In genomic region chr9:45838434-45839138, GRCm38 (mm10) we compare ENCODE assay signal across 8 mouse cellular contexts. TPM values are rescaled to one million over a fixed set of nuclear protein-coding genes. Genes with fewer than 3 reads are reported as not detected.
A peak's percentile ranks its signal among the peaks of the same experiment; 100 is the strongest.
DNase-seq lines count a peak whose midpoint lies in the region; ATAC-seq and TF ChIP-seq lines count a peak whose summit lies in the region.

Bace1 (plus strand) TSS chr9:45838580.

- H3K9ac ChIP-seq in heart, embryonic 12.5 days: peak within 1 kb of the TSS; percentile 93
- peak within 1 kb of the TSS; percentile 85 for H3K9ac ChIP-seq in midbrain, postnatal 0 days (replicated peaks; ENCODE audit: low read length, poor library complexity, severe bottlenecking)

- TF ChIP-seq CTCF in midbrain, postnatal 0 days (IDR thresholded peaks at IDR 0.05): peak; percentile 69

- H3K27me3 ChIP-seq in forebrain, embryonic 10.5 days (ENCODE audit: poor library complexity, severe bottlenecking): no peaks in the 10 kb centered on the region
- H3K27me3 ChIP-seq in heart, embryonic 12.5 days (replicated peaks): no peaks in the 10 kb centered on the region
- no peaks in the 10 kb centered on the region for H3K27me3 ChIP-seq in midbrain, postnatal 0 days (ENCODE audit: insufficient read depth, low read length)

- H3K9me3 ChIP-seq in forebrain, embryonic 10.5 days: no peaks in the 10 kb centered on the region
- no peaks in the 10 kb centered on the region for H3K9me3 ChIP-seq in heart, embryonic 12.5 days (replicated peaks)
- H3K9me3 ChIP-seq in midbrain, postnatal 0 days (ENCODE audit: low read length): no peaks in the 10 kb centered on the region

- peak within 1 kb of the TSS; percentile 98 for H3K4me2 ChIP-seq in heart, embryonic 12.5 days
- peak within 1 kb of the TSS; percentile 98 for H3K4me2 ChIP-seq in midbrain, postnatal 0 days (ENCODE audit: low read depth, low read length, poor library complexity, severe bottlenecking)

- DNase-seq in 3134 (ENCODE audit: extremely low read depth, insufficient read length, low spot score) (peak; percentile 63), liver (peak; percentile 61)
- peak; percentile 87 for DNase-seq in brain, embryonic 18.5 days (ENCODE audit: low read depth, low spot score)
- peak; percentile 77 for DNase-seq in forebrain, embryonic 10.5 days (ENCODE audit: extremely low spot score, low spot score)
- DNase-seq in kidney, postnatal 10 days: peak; percentile 93
- peak; percentile 97 for DNase-seq in midbrain, postnatal 0 days (ENCODE audit: low spot score)
- DNase-seq in testis, postnatal 10 days (ENCODE audit: low spot score): peak; percentile 84

- ATAC-seq in heart, embryonic 12.5 days (ENCODE audit: insufficient number of reproducible peaks, low FRiP score): peak; percentile 77
- peak; percentile 87 for ATAC-seq in midbrain, postnatal 0 days (ENCODE audit: low FRiP score)

- peaks cover 35% of the 10 kb centered on the region for H3K4me1 ChIP-seq in forebrain, embryonic 10.5 days
- H3K4me1 ChIP-seq in heart, embryonic 12.5 days (replicated peaks): peaks cover 20% of the 10 kb centered on the region
- H3K4me1 ChIP-seq in midbrain, postnatal 0 days (ENCODE audit: insufficient read depth, low read length): peaks cover 21% of the 10 kb centered on the region

- no peaks in the 10 kb centered on the region for H3K36me3 ChIP-seq in forebrain, embryonic 10.5 days (replicated peaks)
- H3K36me3 ChIP-seq in heart, embryonic 12.5 days: no peaks in the 10 kb centered on the region
- H3K36me3 ChIP-seq in midbrain, postnatal 0 days (ENCODE audit: insufficient read depth, low read length): no peaks in the 10 kb centered on the region

- WGBS in forebrain, embryonic 10.5 days: under 1% methylated on average over 40 of the region's 40 CpGs
- WGBS in heart, embryonic 12.5 days: under 1% methylated on average over 40 of the region's 40 CpGs
- WGBS in midbrain, postnatal 0 days: 1% methylated on average over 39 of the region's 40 CpGs

- peak within 1 kb of the TSS; percentile 83 for H3K27ac ChIP-seq in forebrain, embryonic 10.5 days
- H3K27ac ChIP-seq in heart, embryonic 12.5 days (ENCODE audit: poor library complexity, severe bottlenecking): peak within 1 kb of the TSS; percentile 26
- peak within 1 kb of the TSS; percentile 83 for H3K27ac ChIP-seq in midbrain, postnatal 0 days (ENCODE audit: low read depth, low read length)

- H3K4me3 ChIP-seq in forebrain, embryonic 10.5 days: peak within 1 kb of the TSS; percentile 81
- peak within 1 kb of the TSS; percentile 92 for H3K4me3 ChIP-seq in heart, embryonic 12.5 days
- peak within 1 kb of the TSS; percentile 94 for H3K4me3 ChIP-seq in midbrain, postnatal 0 days (ENCODE audit: low read depth, low read length)

RNA-seq across cellular contexts. Expression of gene Bace1, which starts in this region (rescaled TPM):
- polyA plus RNA-seq in forebrain, embryonic 10.5 days (2016; fragmentation: Nextera tagmentation; extraction: Ambion mirVana): 18.5 and 20.7 TPM in 2 replicates
- 21.4 and 22.0 TPM in 2 replicates for polyA plus RNA-seq in heart, embryonic 12.5 days (2016; fragmentation: Nextera tagmentation; extraction: Ambion mirVana)
- total RNA-seq in midbrain, postnatal 0 days (2014; rRNA removed): 60.7 and 77.3 TPM in 2 replicates
- polyA plus RNA-seq in midbrain, postnatal 0 days (2015; fragmentation: Nextera tagmentation; extraction: Ambion mirVana): 42.0 and 46.4 TPM in 2 replicates

Comparison
In these comparisons a context has a peak if more than half of its experiments do, and no peak if none do; other contexts are left out.
1. Peak in every context shown above with its lines: DNase-seq, ATAC-seq, H3K4me3 ChIP-seq and H3K27ac ChIP-seq.
2. H3K27ac ChIP-seq: peak in every context shown above with its lines; median percentile 83 in forebrain, embryonic 10.5 days; 83 in midbrain, postnatal 0 days; 26 in heart, embryonic 12.5 days.